Mouse (Mus musculus) liver, postnatal 0 days (tissue): ENCODE measurements around the gene Ltb.

Experiments used
- CTCF ChIP-seq: sonication (generic); IDR thresholded peaks from 2 replicates; pipeline ENCODE4 v1.5.1; 2016; ENCODE audit warnings: antibody characterized with exemption, low read depth
- EP300 ChIP-seq: IDR thresholded peaks from 2 replicates; pipeline ENCODE4 v1.6.1; 2016; ENCODE audit warnings: antibody characterized with exemption, low read depth, mild to moderate bottlenecking

GRCm38 (mm10) chr17:35146139-35146538 is 48.1 kb upstream of the Ltb start:
- TF ChIP-seq EP300 (no peak), CTCF (no peak)
